Mouse (Mus musculus): ENCODE data around the gene Arih1.

Arih1 gene

DNA sequence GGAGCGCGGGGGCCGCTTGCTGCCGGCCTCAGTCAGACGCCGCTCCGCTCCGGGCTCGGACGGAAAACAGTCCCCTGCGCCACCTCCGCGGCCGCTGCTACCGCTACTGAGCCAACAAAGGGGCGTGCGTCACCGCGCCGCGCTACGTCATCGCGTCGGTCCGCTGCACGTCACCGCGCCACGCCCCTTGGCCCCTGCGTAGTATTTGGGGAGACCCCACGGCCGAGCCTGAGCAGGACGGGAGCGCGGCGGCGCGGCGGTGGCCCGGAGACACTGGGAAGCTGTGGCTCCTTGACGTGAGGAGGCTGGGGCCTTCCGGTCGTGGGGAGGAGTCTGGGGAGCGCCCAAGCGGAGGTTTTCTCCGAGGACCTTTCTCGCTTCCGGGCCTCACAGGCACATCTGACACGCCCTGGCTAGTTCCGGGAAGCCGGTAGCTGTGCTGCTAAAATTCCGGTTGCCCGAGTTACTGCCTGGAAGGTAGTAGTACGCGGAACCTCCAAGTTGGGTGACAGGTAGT, at the start of gene Arih1:
Gene Arih1 (minus strand): TSS at position 70 of the 517 bp plus-strand sequence.
- peak; percentile 99 for DNase-seq

DNA sequence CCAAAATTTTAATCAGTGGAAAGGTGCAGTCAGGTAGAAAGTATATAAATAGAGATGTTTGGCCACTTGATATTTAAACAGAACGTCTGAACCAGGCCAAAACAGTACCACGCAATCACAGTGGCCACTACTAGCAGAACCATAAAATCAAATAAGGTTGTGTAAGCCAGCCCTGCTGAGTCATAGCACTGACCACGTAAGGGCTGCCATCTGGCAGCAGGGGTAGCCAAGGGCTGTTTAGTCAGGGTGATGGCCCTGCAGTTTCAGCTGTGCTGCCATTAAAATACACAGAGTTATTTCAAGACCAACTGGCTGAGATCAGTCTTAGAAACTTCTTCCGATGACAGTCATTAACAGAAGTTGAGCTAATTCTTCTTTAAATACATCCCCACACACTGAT, 47.5 kb upstream of the Arih1 start:
- no peak for DNase-seq

DNA sequence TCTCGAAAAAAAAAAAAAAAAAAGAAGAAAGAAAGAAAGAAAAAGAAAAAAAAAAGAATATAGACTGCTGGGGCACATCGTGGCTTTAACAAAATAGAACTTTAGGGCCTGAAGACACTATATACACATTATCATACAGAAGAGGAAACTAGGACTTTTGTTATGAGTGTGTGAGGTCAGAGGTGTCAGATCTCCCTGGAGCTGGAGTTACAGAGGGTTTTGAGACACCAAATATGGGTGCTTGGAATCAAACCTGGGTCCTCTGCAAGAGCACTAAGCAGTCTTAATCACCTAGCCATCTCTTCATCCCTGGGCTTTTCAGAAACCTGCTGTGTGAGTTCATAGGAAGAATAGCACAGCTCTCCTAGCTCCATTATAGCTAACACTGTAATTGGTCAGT, 47.0 kb upstream of the Arih1 start:
- no peak for DNase-seq

DNA sequence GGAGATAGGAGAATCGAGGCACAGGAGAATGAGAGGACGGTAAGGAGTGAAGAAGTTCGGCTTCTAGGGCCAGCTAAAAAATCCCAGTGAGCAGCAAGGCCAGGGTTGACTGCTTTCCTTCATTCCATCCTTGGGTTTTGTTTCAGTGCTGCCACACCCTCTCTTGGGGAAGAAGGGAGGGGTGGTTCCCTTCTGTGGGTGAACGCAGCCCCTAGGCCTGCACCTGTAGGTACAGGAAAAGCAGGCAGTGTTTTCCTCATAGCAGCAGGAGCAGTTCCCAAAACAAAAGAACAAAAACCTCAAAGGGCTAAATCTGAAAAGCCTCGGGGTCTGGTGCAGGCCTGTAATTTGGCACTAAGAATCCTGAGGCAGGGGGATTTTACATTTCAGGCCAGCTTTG, 45.2 kb upstream of the Arih1 start:
- DNase-seq = no peak

DNA sequence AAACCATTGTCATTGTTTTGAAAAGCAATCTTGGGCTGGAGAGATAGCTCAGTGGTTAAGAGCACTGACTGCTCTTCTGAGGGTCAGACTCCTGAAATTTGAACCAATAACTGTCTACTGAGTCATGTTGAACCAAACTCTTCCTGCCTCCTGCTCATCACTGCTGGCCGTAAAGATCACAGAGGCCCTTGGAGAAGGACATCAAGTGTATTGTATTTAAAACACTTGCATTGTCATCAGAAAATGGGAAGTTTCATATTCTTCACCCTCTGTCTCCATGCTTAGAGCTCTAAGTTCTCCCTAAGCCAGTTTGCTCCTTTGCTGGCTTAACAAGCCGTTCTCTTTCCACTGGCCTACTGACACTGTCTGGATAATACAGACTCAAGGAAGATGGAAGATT, 41.9 kb upstream of the Arih1 start:
- no peak for DNase-seq

DNA sequence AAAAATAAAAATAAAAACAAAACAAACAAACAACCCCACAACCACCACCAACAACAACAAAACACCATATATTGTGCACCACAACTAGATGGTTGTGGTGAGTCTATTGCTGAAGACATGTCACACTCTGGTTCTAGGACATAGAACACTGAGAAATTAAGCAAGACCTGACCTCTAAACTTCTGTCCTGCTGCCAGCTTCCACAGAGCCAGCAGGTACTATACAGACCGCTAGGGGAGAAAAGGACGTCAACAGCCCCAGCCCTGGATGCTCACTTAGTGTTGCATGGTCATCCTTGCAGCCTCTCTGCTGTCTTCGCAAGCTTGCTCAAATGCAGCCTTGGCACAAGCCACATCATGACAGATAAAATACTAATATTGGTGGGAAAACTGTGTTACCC, 41.2 kb upstream of the Arih1 start:
- no peak for DNase-seq

DNA sequence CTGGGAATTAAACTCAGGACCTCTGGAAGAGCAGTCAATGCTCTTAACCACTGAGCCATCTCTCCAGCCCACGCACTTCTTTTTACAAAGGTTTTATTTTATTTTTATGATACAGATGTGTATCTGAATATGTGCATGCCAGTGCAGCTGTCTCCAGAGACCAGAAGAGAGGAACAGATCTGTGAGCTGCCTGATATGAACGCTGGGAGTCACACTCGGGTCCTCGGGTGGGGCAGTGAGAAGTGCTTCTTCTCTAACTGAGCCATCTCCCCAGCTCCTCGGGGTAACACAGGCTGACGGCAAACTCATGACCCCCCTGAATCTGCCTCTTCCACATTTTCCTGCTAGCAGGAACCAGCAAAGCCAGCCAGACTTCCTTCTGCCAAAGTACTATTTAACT, 40.3 kb upstream of the Arih1 start:
- no peak for DNase-seq

DNA sequence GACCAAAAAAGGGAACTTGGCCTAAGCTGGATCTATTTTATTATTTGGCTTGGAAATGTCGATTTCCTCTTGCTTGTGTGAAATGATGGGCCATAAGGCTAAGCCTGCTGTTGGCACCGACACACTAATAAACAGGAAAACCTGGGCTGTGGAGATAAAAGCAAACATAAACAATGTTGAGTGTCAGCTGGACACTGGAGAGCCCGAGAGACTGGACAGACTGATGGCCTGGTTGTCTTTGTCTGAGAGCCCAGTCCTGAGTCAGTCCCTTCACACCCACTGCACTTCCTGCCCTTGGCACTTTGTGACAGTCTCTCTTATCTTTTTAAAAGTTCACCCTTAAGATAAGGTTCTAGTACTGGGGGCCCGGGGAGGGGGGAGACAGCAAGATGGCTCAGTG, 36.5 kb upstream of the Arih1 start:
- DNase-seq = peak; percentile 20

DNA sequence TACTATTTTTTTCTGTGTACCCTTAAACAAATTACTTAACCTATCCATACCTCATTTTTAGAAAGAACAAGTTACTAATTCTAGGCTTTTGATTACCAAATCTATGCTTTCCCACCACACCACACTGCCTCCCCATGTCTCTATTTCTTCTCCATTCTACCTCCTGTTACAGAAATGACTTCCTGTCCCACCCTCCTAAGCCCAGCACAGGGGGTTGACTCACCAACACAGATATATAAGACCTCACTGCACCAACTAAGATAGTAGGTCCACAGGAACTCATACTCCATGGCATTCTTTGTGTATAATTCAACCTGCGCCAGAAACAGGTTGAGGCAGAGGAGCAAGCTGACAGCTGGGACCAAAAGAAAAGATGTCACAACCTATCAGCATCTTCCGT, 33.0 kb upstream of the Arih1 start:
- no peak for DNase-seq

DNA sequence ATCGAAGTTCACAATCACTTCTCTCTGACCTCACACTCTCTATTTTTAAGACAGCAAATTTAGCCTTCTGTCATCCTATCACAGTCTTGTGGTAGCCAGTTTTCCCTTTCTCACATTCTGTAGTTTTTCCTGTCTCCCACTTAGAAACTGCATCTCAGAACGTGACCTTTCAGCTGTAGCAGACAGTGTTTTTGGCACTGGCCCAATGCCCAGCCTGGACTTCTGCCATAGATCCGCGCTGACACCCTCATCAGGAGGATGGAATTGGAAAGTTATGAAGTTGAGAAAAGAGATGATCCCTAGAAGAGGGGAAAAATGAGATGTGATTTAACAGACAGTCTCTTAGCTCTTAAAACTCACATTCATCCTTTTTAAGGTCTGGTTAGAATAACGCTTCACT, 32.6 kb upstream of the Arih1 start:
- DNase-seq = peak; percentile 53

DNA sequence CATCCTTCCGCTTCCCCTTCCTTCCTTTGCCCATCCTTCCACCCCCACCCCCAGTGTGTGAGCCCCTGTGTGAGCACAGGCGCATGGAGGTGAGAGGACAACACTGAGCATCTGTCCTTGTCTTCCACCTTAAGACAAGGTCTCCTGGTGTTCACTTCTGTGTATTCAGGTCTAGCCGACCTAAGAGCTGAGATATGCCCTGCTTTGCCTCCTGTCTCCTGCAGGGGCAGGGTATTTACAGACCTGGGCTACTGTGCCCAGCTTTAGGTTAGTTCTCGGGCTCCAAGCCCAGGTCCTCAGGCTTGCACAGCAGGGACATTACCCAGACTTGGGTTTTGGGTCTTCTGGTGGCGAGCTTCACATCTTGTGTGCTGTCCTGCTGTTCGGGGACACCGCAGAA, 30.7 kb upstream of the Arih1 start:
- no peak for DNase-seq

DNA sequence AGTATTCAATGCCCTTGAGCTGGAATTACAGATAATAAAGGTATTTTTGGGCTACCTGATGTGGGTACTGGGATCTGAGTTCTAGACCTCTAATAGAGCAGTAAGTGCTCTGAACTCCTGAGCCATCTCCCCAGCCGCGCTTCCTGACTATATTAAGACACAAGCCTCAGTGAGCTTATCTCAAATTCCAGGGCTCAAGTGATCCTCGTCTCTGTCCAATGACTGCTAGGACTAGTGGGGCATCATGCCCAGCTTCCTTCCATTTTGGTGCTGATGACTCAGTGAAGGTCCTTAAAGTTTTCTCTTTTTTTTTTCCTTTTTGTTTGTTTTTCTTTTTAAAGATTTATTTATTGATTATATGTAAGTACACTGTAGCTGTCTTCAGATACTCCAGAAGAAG, 28.7 kb upstream of the Arih1 start:
- no peak for DNase-seq

DNA sequence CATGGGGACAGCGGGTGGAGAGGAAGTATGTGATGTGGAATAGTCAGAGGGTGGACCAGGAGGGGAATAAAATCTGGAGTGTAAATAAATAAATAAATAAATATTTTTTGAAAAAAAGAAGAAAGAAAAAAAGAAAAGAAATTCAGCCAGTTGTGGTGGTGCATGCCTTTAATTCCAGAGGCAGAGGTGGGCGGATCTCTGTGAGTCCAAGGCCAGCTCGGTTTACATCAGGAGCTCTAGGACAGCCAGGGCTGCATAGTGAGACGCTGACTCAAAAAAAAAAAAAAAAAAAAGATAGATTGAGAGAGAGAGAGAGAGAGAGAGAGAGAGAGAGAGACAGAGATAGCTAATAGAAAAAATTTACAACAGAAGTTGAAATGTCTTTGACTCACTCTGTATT, 26.0 kb upstream of the Arih1 start:
- no peak for DNase-seq

DNA sequence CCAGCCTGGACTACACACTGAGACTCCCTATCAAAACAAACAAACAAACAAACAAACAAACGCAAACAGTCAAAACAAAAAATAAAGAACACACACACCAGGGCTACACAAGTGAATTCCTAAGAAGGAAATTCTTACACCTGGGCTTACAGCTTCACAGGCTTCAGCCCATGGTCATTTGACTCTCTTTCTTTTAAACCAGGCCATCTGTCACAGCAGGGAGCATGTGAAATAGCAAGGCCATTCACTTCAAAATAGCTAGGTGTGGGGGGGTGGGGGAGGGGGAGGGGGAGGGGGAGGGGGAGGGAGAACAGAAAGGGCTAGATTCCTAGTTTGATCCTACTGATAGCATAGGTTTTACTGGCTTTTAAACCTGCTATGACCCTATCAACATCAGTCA, 21.7 kb upstream of the Arih1 start:
- DNase-seq = no peak

DNA sequence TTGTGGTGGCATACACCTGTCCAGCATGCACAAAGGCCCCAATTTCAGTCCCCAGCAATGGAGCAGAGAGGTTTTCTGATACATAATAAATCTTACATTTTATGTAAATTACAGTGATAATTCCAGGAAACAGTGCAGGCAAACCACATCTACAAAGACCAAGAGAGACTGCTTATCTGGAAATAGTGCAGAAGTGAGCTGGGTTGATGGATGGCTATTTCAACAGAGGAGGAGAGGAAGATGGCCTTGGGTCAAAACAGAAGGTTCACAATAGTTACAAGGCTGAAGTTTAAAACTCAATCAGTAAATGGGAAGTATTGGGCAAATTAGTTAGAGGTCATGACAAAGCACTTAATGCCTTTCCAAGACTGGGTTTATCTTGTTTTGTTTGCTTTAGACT, 913 bp upstream of the Arih1 start:
- no peak for DNase-seq

DNA sequence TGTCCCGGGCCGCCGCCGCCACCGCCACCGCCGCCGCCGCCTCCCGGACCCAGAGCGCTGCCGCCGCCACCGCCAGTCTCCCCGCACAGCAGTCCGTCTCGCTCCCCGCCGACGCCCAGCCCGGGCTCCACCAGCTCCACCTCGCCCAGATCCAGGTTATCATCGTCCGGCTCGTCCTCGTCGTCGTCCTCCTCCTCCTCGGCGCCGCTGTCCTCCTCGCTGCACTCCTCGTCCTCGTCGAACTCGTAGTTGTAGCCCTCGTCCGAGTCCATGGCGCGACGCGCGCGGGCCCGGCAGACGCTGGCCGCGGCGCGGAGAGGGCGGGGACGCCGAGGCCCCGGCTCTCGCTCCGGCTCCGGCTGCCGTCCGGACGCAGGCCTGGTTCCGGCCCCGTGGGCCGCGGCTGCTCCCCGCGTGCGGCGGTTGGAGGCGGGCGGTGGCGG, 321 bp downstream of the Arih1 start:
- DNase-seq = no peak

DNA sequence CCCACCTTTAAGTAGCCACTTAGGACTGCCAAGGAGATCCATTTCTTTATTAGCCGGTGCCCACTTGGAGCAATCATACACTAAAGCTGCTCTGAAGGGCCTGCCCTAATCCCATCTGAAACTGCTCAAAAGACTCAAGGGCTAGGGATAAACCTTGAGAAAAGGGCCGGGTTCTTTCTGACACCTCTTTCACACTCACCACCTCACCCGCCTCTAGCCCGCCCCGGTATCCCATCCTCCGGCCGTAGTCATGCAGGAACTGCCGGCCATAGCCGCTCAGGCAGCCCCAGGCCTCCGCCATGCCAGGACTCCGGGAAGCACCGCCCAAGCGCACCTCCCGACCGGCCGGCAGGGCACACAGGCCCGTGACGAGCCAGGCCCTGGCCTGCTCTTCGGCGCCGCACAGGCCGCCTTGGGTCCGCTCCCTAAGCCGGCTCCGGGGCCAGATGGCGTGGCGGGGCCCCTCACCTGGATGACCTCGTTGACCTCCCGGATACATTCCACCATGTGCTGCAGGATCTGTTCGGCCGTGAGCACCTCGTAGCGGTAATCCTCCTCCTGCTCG, 825 bp downstream of the Arih1 start:
- peak; percentile 83 for DNase-seq

DNA sequence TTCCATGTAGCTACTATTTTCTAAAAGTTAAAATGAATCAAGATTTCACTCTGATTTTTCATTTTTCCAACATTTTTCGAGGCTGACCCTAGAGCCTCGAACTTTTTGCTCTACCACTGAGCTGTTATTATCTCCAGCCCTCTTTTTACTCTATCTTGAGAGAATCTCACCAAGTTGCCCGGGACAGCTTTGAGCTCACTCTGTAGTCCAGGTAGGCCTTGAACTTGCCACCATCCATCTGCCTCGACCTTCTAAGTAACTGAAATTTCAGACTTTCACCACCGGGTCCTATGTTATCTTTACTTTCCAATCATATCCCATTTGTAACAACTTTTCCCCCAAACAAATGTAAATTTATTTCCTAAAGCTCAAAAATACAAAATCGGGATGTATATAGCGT, 1.7 kb downstream of the Arih1 start:
- no peak for DNase-seq

DNA sequence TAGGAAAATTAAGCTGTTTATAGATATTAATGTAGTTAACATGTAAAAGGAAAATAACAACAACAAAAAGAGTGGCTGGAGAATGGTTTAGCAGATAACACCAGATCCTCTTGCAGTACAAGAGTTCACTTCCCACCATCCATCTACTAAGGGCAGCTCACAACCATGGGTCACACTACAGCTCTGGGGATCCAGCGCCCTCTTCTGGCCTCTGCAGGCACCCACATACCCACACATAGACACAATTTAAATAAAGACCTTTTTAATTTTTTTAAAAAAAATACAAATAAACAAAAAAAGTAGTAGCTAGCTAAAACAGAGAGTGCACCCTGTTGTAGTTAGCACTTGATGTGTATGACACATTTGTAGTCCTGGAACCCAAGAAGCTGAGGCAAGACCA, 4.0 kb downstream of the Arih1 start:
- peak; percentile 46 for DNase-seq

DNA sequence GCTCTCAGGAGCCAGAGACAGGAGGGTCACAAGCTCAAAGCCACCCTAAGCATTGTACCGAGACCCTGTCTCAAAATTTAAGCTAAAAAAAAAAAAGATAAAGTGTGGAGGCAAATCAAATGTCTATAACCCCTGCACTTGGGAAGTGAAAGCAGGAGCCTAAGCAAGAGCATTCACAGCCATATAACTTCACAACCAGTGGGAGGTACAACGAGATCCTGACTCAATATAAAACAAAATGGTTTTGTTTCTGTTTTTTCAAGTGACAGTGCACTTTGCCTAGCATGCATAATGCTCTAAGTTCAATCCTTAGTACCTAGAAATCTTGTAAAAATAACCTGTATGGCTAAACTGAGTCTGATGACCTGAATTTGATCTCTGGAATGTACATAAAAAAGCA, 9.8 kb downstream of the Arih1 start:
- no peak for DNase-seq

DNA sequence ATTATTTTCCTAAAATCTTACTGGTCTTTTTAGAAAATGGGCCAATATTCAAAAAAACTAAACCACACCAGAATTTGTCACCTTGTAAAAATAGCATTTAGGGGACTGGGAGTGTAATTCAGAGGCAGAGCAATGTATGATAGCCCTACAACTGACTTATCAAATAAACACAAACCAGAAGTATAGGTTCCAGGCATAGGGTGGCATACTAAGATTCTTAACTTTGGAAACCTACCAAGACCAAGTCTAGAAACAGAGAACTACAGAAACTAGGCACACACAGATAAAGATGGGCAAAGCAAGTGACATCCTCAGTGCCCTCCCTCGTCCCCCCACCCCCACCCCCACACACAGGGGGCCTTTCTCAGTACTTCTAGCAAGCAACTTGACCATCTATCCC, 11.6 kb downstream of the Arih1 start:
- no peak for DNase-seq

DNA sequence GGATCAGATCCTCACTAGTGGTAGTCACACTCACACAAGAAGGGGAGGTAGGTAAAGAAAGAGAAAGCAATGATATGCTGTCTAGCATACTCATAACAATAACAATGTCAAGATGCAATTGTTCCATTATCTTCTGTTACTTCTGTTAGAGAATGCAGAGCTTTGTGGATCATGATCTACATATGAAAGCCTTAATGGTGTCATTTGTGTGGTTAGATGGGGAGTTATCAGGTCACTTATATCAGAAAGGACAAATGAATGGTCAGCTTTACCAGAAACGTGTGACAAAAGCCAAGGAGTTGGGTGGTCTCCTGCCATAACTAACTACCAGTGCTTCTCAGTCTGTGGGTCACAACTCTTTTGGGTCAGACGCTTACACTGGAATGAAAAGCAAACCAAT, 13.2 kb downstream of the Arih1 start:
- DNase-seq = no peak

DNA sequence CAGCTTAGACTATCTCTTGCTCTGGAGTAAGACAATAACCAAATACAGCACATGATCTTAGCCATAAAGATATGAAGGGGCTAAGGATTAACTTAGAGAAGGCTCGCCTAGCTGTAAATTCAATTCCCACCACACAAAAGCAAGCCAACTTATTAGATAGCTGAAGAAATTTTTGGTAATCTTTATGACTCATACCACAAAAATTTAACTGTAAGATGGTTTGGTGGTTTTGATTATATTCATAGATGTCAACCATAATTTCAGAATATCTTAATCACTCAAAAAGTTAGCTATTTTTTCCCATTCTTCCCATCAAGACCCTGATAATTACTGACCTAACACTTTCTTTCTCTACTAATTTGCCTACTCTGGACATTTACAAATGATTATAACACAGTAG, 17.0 kb downstream of the Arih1 start:
- DNase-seq = no peak

DNA sequence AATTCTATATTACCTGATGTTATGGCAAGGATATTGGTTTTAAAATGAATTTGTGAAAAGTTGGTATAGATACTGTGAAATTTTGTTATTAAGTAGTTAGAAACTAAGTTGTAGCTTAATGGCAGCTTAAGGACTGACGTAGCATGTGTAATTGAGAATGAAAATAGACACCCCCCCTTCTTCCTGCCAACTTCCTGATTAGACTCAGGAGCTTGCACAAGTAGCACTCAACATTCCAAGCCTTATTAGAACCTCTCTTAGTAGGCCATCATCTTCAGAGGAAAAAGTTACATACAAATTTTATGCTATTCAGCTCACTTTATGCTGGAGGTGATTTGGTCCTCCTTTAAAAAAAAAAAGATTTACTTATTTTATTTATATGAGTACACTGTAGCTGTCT, 22.1 kb downstream of the Arih1 start:
- DNase-seq = no peak

DNA sequence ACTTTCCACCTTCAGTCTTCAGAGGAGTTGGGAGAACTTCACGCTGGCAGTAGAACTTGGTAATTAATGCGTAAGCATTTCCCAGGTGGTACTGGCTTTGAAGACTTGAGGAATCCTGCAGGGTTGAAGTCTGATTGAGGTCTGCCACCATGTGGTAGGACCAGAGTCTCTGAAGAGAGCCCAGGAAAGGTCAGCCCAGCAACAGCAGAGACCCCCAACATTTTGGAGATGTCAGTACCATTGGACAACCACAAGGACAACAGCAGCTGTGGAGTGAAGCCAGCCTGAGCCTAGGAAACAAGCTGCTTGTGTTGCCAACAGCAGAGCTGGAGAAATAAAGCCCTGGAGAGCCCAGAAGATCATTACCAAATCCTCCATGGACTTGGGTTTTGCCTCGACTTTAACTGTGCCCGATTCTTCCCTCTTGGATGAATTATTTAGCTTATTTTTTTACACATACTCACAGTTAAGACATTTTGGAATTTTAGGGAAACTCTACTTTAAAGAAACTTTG, 27.4 kb downstream of the Arih1 start:
- peak; percentile 25 for DNase-seq

Measured in kidney, adult 18-20 months (tissue).